Mouse (Mus musculus) stomach, embryonic 16.5 days (tissue): ENCODE results near the gene Pabpc4. TPM values are rescaled to one million over a fixed set of nuclear protein-coding genes. Genes with fewer than 3 reads are reported as not detected.
A peak's percentile ranks its signal among the peaks of the same experiment; 100 is the strongest.
"Not testable (repeated sequence)": the region's sequence is repeated elsewhere in the genome, so short reads cannot be mapped to it uniquely, and the experiment has no call there.

Experiments used
- ATAC-seq: fragments of 200-750 bp; cut with Nextera tagmentation; 2 replicates; pipeline ENCODE4 v1.8.0; 2017; ENCODE audit warnings: moderate number of reproducible peaks, moderate TSS enrichment; ENCODE audit not compliant: insufficient read depth, low FRiP score
- H3K27ac ChIP-seq: fragments of 300-500 bp; sonication (generic); 2 replicates; pipeline ENCODE4 v1.5.1; 2014; ENCODE audit warnings: low read length
- H3K27me3 ChIP-seq: fragments of 300-500 bp; sonication (generic); 2 replicates; pipeline ENCODE4 v1.6.1; 2014; ENCODE audit warnings: low read length, control low read depth, mixed read lengths; ENCODE audit not compliant: control insufficient read depth, insufficient read depth
- H3K36me3 ChIP-seq: fragments of 300-500 bp; sonication (generic); 2 replicates; pipeline ENCODE4 v1.6.1; 2014; ENCODE audit warnings: low read length; ENCODE audit not compliant: control insufficient read depth, insufficient read depth
- H3K4me1 ChIP-seq: fragments of 300-500 bp; sonication (generic); 2 replicates; pipeline ENCODE4 v1.6.1; 2014; ENCODE audit warnings: low read length, control low read depth, mixed read lengths; ENCODE audit not compliant: control insufficient read depth, insufficient read depth
- H3K4me2 ChIP-seq: fragments of 300-500 bp; sonication (generic); 2 replicates; pipeline ENCODE4 v1.6.1; 2014; ENCODE audit warnings: low read depth, low read length, mixed read lengths
- H3K4me3 ChIP-seq: fragments of 300-500 bp; sonication (generic); replicated peaks from 2 replicates; pipeline ENCODE4 v1.5.1; 2014; ENCODE audit warnings: mild to moderate bottlenecking, low read length
- H3K9ac ChIP-seq: fragments of 300-500 bp; sonication (generic); 2 replicates; pipeline ENCODE4 v1.6.1; 2014; ENCODE audit warnings: low read length
- H3K9me3 ChIP-seq: fragments of 300-500 bp; sonication (generic); replicated peaks from 2 replicates; pipeline ENCODE4 v1.6.1; 2016; ENCODE audit warnings: low read length, control low read depth; ENCODE audit not compliant: control insufficient read depth
- WGBS: fragments of 180-500 bp; shearing (Covaris S2); extraction: QIAGEN DNeasy Blood & Tissue Kit; methylation state at CpG from one replicate; pipeline ENCODE4 v1.1.7; 2014; 5-methylcytosine and 5-hydroxymethylcytosine counted together
- polyA plus RNA-seq: library from polyadenylated mRNA; unstranded; fragments of >200 nt; fragmentation: Nextera tagmentation; extraction: Ambion mirVana; gene quantifications from 2 replicates; pipeline ENCODE4 v1.2.1, GENCODE M21; 2015

Pabpc4 gene
- polyA plus RNA-seq, 1 experiment from 2014 or later = 42.5 TPM

- Histone ChIP-seq H3K4me2 (no peak overlapping the region), H3K4me3 (no peak overlapping the region), H3K9me3 (no peaks in the 10 kb centered on the region; the same call in 1 of the 2 replicates), H3K4me1 (no peaks in the 10 kb centered on the region), H3K9ac (no peak overlapping the region), H3K36me3 (peaks cover 13% of the 10 kb centered on the region; the same call in 1 of the 2 replicates), H3K27me3 (no peaks in the 10 kb centered on the region), H3K27ac (no peak overlapping the region)
- WGBS = 88% methylated on average over 10 of the region's 10 CpGs
- no peak for ATAC-seq
Observed at GRCm38 (mm10) chr4:123306999-123307398, 44.8 kb downstream of the Pabpc4 start.

GRCm38 (mm10) chr4:123308292-123308691, 46.1 kb downstream of the Pabpc4 start:
- Histone ChIP-seq H3K4me3 (no peak overlapping the region), H3K9ac (no peak overlapping the region), H3K4me1 (no peaks in the 10 kb centered on the region), H3K36me3 (peaks cover 11% of the 10 kb centered on the region; the same call in 1 of the 2 replicates), H3K27me3 (no peaks in the 10 kb centered on the region), H3K4me2 (no peak overlapping the region), H3K9me3 (no peaks in the 10 kb centered on the region; the same call in 1 of the 2 replicates), H3K27ac (no peak overlapping the region)
- ATAC-seq = no peak
- 43% methylated on average over 3 of the region's 3 CpGs for WGBS

- Histone ChIP-seq H3K9me3 (no peaks in the 10 kb centered on the region), H3K27ac (no peak overlapping the region), H3K4me1 (no peaks in the 10 kb centered on the region), H3K9ac (no peak overlapping the region), H3K27me3 (no peaks in the 10 kb centered on the region), H3K4me2 (no peak overlapping the region), H3K4me3 (no peak overlapping the region), H3K36me3 (no peaks in the 10 kb centered on the region)
- WGBS = 56% methylated on average over 7 of the region's 7 CpGs
- ATAC-seq = no peak
Observed at GRCm38 (mm10) chr4:123311845-123312244, 49.7 kb downstream of the Pabpc4 start.

GRCm38 (mm10) chr4:123313010-123313409, 50.9 kb downstream of the Pabpc4 start:
- H3K4me1 ChIP-seq = no peaks in the 10 kb centered on the region
- no peak overlapping the region for H3K4me2 ChIP-seq
- no peaks in the 10 kb centered on the region for H3K27me3 ChIP-seq
- 71% methylated on average over 6 of the region's 6 CpGs for WGBS
- ATAC-seq = no peak
- H3K4me3 ChIP-seq = no peak overlapping the region
- H3K27ac ChIP-seq = no peak overlapping the region
- no peaks in the 10 kb centered on the region for H3K36me3 ChIP-seq
- no peak overlapping the region for H3K9ac ChIP-seq
- H3K9me3 ChIP-seq = no peaks in the 10 kb centered on the region

GRCm38 (mm10) chr4:123314497-123314896, 52.3 kb downstream of the Pabpc4 start:
- Histone ChIP-seq H3K4me1 (no peaks in the 10 kb centered on the region), H3K27ac (no peak overlapping the region), H3K36me3 (no peaks in the 10 kb centered on the region), H3K9ac (no peak overlapping the region), H3K4me2 (no peak overlapping the region), H3K4me3 (no peak overlapping the region), H3K9me3 (no peaks in the 10 kb centered on the region), H3K27me3 (no peaks in the 10 kb centered on the region)
- 90% methylated on average over 3 of the region's 3 CpGs for WGBS
- no peak for ATAC-seq

- H3K9me3 ChIP-seq, H3K4me1 ChIP-seq, H3K27ac ChIP-seq, ATAC-seq, H3K27me3 ChIP-seq, H3K9ac ChIP-seq, H3K36me3 ChIP-seq: not testable (repeated sequence)
- peak overlapping the region; percentile 43 for H3K4me2 ChIP-seq
- 7% methylated on average over 17 of the region's 38 CpGs for WGBS
- H3K4me3 ChIP-seq = peak overlapping the region; percentile 28; the same call in 1 of the 2 replicates
Observed at GRCm38 (mm10) chr4:123322910-123323309, 60.8 kb downstream of the Pabpc4 start.

- Histone ChIP-seq H3K4me2 (peak within 1 kb of the TSS; percentile 43), H3K4me3 (peak within 1 kb of the TSS; percentile 28), H3K36me3 (no peaks in the 10 kb centered on the region), H3K27me3 (peaks cover 9% of the 10 kb centered on the region), H3K9ac (no peak within 1 kb of the TSS), H3K4me1 (no peaks in the 10 kb centered on the region), H3K27ac (no peak within 1 kb of the TSS), H3K9me3 (no peaks in the 10 kb centered on the region)
- ATAC-seq = 0 out of 2 replicates have a peak, but pooled peaks have one; percentile 18
- 15% methylated on average over 13 of the region's 13 CpGs for WGBS
Observed at GRCm38 (mm10) chr4:123323534-123323933, 61.4 kb downstream of the Pabpc4 start, which contains the start of gene Oxct2a. Oxct2a (minus strand) TSS chr4:123323634.

- 58% methylated on average over 3 of the region's 3 CpGs for WGBS
Observed at GRCm38 (mm10) chr4:123326087-123326486, 63.9 kb downstream of the Pabpc4 start.

GRCm38 (mm10) chr4:123327630-123328029, 65.5 kb downstream of the Pabpc4 start:
- ATAC-seq = no peak
- Histone ChIP-seq H3K9ac (no peak overlapping the region), H3K36me3 (no peaks in the 10 kb centered on the region), H3K27ac (no peak overlapping the region), H3K4me3 (no peak overlapping the region), H3K9me3 (0 out of 2 replicates have a peak, but pooled peaks cover under 1% of the 10 kb centered on the region), H3K4me2 (no peak overlapping the region), H3K4me1 (no peaks in the 10 kb centered on the region), H3K27me3 (peaks cover 4% of the 10 kb centered on the region)
- WGBS = 42% methylated on average over 3 of the region's 3 CpGs

More at GRCm38 (mm10) chr4:123326087-123326486, 63.9 kb downstream of the Pabpc4 start:
- H3K4me3 ChIP-seq = no peak overlapping the region
- H3K9me3 ChIP-seq = no peaks in the 10 kb centered on the region
- H3K4me2 ChIP-seq = no peak overlapping the region
- peaks cover 9% of the 10 kb centered on the region for H3K27me3 ChIP-seq
- ATAC-seq = no peak; the same call in 1 of the 2 replicates
- no peaks in the 10 kb centered on the region for H3K36me3 ChIP-seq
- H3K4me1 ChIP-seq = no peaks in the 10 kb centered on the region
- no peak overlapping the region for H3K27ac ChIP-seq
- H3K9ac ChIP-seq = no peak overlapping the region
